Mouse (Mus musculus) ES-E14 (cell line): ENCODE measurements at regions not wholly inside any gene's neighbourhood (a gene's known extent, or its start where the extent isn't known, plus 50 kb on each side); places are given as distances from the start of the nearest gene placed in this dataset.
A peak's percentile ranks its signal among the peaks of the same experiment; 100 is the strongest.

Experiments
- DNase-seq: peaks from one replicate; pipeline ENCODE4 v3.0.0-alpha.2; 2013; ENCODE audit warnings: low read depth, low spot score
- H3K27ac ChIP-seq: 2 replicates; pipeline ENCODE4 v1.5.1; 2012; ENCODE audit warnings: low read depth, mild to moderate bottlenecking, low read length, moderate library complexity, mixed read lengths; ENCODE audit not compliant: poor library complexity, insufficient read depth, severe bottlenecking
- H3K36me3 ChIP-seq: 2 replicates; pipeline ENCODE4 v1.6.1; 2012; ENCODE audit warnings: mild to moderate bottlenecking, low read length, moderate library complexity, mixed read lengths; ENCODE audit not compliant: control insufficient read depth, poor library complexity, insufficient read depth, severe bottlenecking
- H3K4me1 ChIP-seq, 2 experiments: fragments of 150-350 bp in 1 of 2; sonication (generic) in 1 of 2; 2 replicates each; pipeline ENCODE4 v1.6.1; 2012; ENCODE audit warnings: low read length in 2 of 2, mild to moderate bottlenecking in 1 of 2, mixed read lengths in 1 of 2; ENCODE audit not compliant: control insufficient read depth in 2 of 2, insufficient read depth in 2 of 2, poor library complexity in 1 of 2
- H3K4me3 ChIP-seq, 2 experiments: fragments of 150-350 bp in 1 of 2; sonication (generic) in 1 of 2; 2 replicates each; pipeline ENCODE4 v1.5.1; 2012; ENCODE audit warnings: low read length in 2 of 2, low read depth in 1 of 2, mild to moderate bottlenecking in 1 of 2, mixed read lengths in 1 of 2; ENCODE audit not compliant: insufficient read depth in 1 of 2, poor library complexity in 1 of 2, severe bottlenecking in 1 of 2
- H3K9ac ChIP-seq: 2 replicates; pipeline ENCODE4 v1.6.1; 2012; ENCODE audit warnings: low read depth, mild to moderate bottlenecking, low read length, mixed read lengths; ENCODE audit not compliant: poor library complexity, insufficient read depth, severe bottlenecking
- H3K9me3 ChIP-seq: fragments of 150-350 bp; sonication (generic); 2 replicates; pipeline ENCODE4 v1.6.1; 2012; ENCODE audit warnings: low read depth, mild to moderate bottlenecking, low read length; ENCODE audit not compliant: control insufficient read depth, insufficient read depth
- CHD2 ChIP-seq: IDR thresholded peaks from 2 replicates; pipeline ENCODE4 v1.6.1; 2014; ENCODE audit warnings: mild to moderate bottlenecking, low read depth, low read length, inconsistent platforms
- HCFC1 ChIP-seq: IDR thresholded peaks from 2 replicates; pipeline ENCODE4 v1.6.1; 2012; ENCODE audit warnings: low read length, inconsistent platforms, borderline replicate concordance; ENCODE audit not compliant: insufficient read depth
- MAFK ChIP-seq: IDR thresholded peaks from 2 replicates; pipeline ENCODE4 v1.6.1; 2014; ENCODE audit warnings: mild to moderate bottlenecking, low read depth, low read length, inconsistent platforms; ENCODE audit not compliant: insufficient read depth
- ZC3H11A ChIP-seq: IDR thresholded peaks from 2 replicates; pipeline ENCODE4 v1.6.1; 2012; ENCODE audit warnings: low read depth, mild to moderate bottlenecking, inconsistent platforms, low read length, borderline replicate concordance
- ZNF384 ChIP-seq: IDR thresholded peaks from 2 replicates; pipeline ENCODE4 v1.6.1; 2012; ENCODE audit warnings: low read depth, low read length, inconsistent platforms
- in situ Hi-C, 2 experiments: fragments of 600-800 bp; cut with MboI; formaldehyde crosslinking; loops; one replicate each; pipeline ENCODE4 v1.15.1; 2025; ENCODE audit warnings: low sequenced_read_pairs in 2 of 2, inconsistent platforms in 1 of 2; ENCODE audit not compliant: unreplicated experiment in 2 of 2

- in situ Hi-C loops, result no loop called here
- DNase-seq, result no peak
- no peak for TF ChIP-seq ZC3H11A
- no peak for TF ChIP-seq MAFK
- no peak for TF ChIP-seq CHD2
- TF ChIP-seq ZNF384, result no peak
- no peaks in the 10 kb centered on the region for H3K9me3 ChIP-seq
- no peak overlapping the region for H3K9ac ChIP-seq
- no peaks in the 10 kb centered on the region for H3K36me3 ChIP-seq
- no peak overlapping the region for H3K4me3 ChIP-seq
- no peaks in the 10 kb centered on the region for H3K4me1 ChIP-seq
- H3K27ac ChIP-seq, result no peak overlapping the region
Measured at GRCm38 (mm10) chrX:145848937-145849783, 344.2 kb upstream of the Amot start.

GRCm38 (mm10) chrX:145833106-145833505, 328.1 kb upstream of the Amot start:
- Histone ChIP-seq H3K9me3 (no peaks in the 10 kb centered on the region), H3K4me3 (no peak overlapping the region), H3K27ac (no peak overlapping the region), H3K36me3 (no peaks in the 10 kb centered on the region), H3K9ac (no peak overlapping the region), H3K4me1 (no peaks in the 10 kb centered on the region)
- peak; percentile 29 for DNase-seq
- in situ Hi-C loops, result no loop called here
- no peak for TF ChIP-seq HCFC1
- TF ChIP-seq MAFK, result no peak
- TF ChIP-seq CHD2, result no peak
- TF ChIP-seq ZNF384, result no peak
- TF ChIP-seq ZC3H11A, result no peak

GRCm38 (mm10) chrX:145812995-145813394, 308.0 kb upstream of the Amot start:
- Histone ChIP-seq H3K9me3 (no peaks in the 10 kb centered on the region), H3K4me1 (no peaks in the 10 kb centered on the region), H3K27ac (no peak overlapping the region), H3K4me3 (no peak overlapping the region), H3K36me3 (no peaks in the 10 kb centered on the region), H3K9ac (no peak overlapping the region)
- DNase-seq, result no peak
- in situ Hi-C loops, result no loop called here
- TF ChIP-seq ZNF384 (no peak), CHD2 (no peak), ZC3H11A (no peak), HCFC1 (no peak), MAFK (no peak)
